Mouse (Mus musculus) thymus, adult 2 months (tissue): ENCODE measurements around the gene Cerkl.

Source experiments
- CTCF ChIP-seq: fragments of 200-500 bp; IDR thresholded peaks from 2 replicates; pipeline ENCODE4 v1.5.1; 2012; ENCODE audit warnings: mild to moderate bottlenecking, control low read depth, low read length, moderate library complexity, borderline replicate concordance; ENCODE audit not compliant: control insufficient read depth, poor library complexity, insufficient read depth; ENCODE audit errors: extremely low read depth
- POLR2A ChIP-seq: fragments of 200-500 bp; IDR thresholded peaks from 2 replicates; pipeline ENCODE4 v1.6.1; 2012; ENCODE audit warnings: mild to moderate bottlenecking, low read length, control low read depth, moderate library complexity; ENCODE audit not compliant: control insufficient read depth, poor library complexity, insufficient read depth; ENCODE audit errors: extremely low read depth

GRCm38 (mm10) chr2:79429650-79430049, 26.9 kb downstream of the Cerkl start:
- no peak for TF ChIP-seq CTCF
- TF ChIP-seq POLR2A: no peak
